Mouse (Mus musculus) forebrain, embryonic 15.5 days (tissue): ENCODE measurements around the gene Lingo1. TPM values are rescaled to one million over a fixed set of nuclear protein-coding genes. Genes with fewer than 3 reads are reported as not detected.

ENCODE experiments used
- ATAC-seq: fragments of 200-750 bp; cut with Nextera tagmentation; replicated peaks from 2 replicates; pipeline ENCODE4 v1.8.0; 2017; ENCODE audit warnings: mild to moderate bottlenecking, moderate TSS enrichment, moderate library complexity
- H3K27ac ChIP-seq: fragments of 300-500 bp; sonication (generic); replicated peaks from 2 replicates; pipeline ENCODE4 v1.5.1; 2015; ENCODE audit warnings: mild to moderate bottlenecking, inconsistent platforms
- H3K27me3 ChIP-seq: fragments of 300-500 bp; sonication (generic); 2 replicates; pipeline ENCODE4 v1.6.1; 2015; ENCODE audit warnings: inconsistent platforms
- H3K36me3 ChIP-seq: fragments of 300-500 bp; sonication (generic); 2 replicates; pipeline ENCODE4 v1.6.1; 2015; ENCODE audit warnings: mild to moderate bottlenecking, inconsistent platforms
- H3K4me1 ChIP-seq: fragments of 300-500 bp; sonication (generic); 2 replicates; pipeline ENCODE4 v1.6.1; 2015; ENCODE audit warnings: inconsistent platforms
- H3K4me2 ChIP-seq: fragments of 300-500 bp; sonication (generic); replicated peaks from 2 replicates; pipeline ENCODE4 v1.6.1; 2015; ENCODE audit warnings: mild to moderate bottlenecking, inconsistent platforms
- H3K4me3 ChIP-seq: fragments of 300-500 bp; sonication (generic); 2 replicates; pipeline ENCODE4 v1.5.1; 2015; ENCODE audit warnings: mild to moderate bottlenecking, inconsistent platforms
- H3K9ac ChIP-seq: fragments of 300-500 bp; sonication (generic); replicated peaks from 2 replicates; pipeline ENCODE4 v1.6.1; 2015; ENCODE audit warnings: mild to moderate bottlenecking, inconsistent platforms
- H3K9me3 ChIP-seq: fragments of 300-500 bp; sonication (generic); 2 replicates; pipeline ENCODE4 v1.6.1; 2016; ENCODE audit warnings: inconsistent platforms
- WGBS: fragments of 180-500 bp; shearing (Covaris S2); methylation state at CpG from one replicate; pipeline ENCODE4 v1.1.7; 2015; ENCODE audit warnings: mixed read lengths; 5-methylcytosine and 5-hydroxymethylcytosine counted together
- polyA plus RNA-seq: library from polyadenylated mRNA; unstranded; fragments of >200 nt; fragmentation: Nextera tagmentation; extraction: Ambion mirVana; gene quantifications from 2 replicates; pipeline ENCODE4 v1.2.1, GENCODE M21; 2015

Gene Lingo1
- polyA plus RNA-seq, 1 experiment from 2014 or later = 38.4 TPM

- Histone ChIP-seq H3K27me3 (no peaks in the 10 kb centered on the region), H3K4me3 (no peak overlapping the region), H3K9ac (no peak overlapping the region), H3K4me2 (no peak overlapping the region), H3K27ac (no peak overlapping the region), H3K4me1 (peaks cover 32% of the 10 kb centered on the region), H3K9me3 (no peaks in the 10 kb centered on the region), H3K36me3 (no peaks in the 10 kb centered on the region)
- 80% methylated on average over 11 of the region's 11 CpGs for WGBS
- ATAC-seq = no peak
These were observed 218.9 kb downstream of the Lingo1 start for GRCm38 (mm10) chr9:56577405-56577804.

GRCm38 (mm10) chr9:56572534-56573479 lies 223.5 kb downstream of the Lingo1 start:
- H3K9me3 ChIP-seq = no peaks in the 10 kb centered on the region
- H3K27me3 ChIP-seq = no peaks in the 10 kb centered on the region
- H3K27ac ChIP-seq = peak overlapping the region; percentile 71
- ATAC-seq = peak; percentile 59
- peaks cover 14% of the 10 kb centered on the region for H3K4me1 ChIP-seq
- 0 out of 2 replicates have a peak overlapping the region, but pooled peaks have one; percentile 1 for H3K9ac ChIP-seq
- 35% methylated on average over 23 of the region's 23 CpGs for WGBS
- no peaks in the 10 kb centered on the region for H3K36me3 ChIP-seq
- no peak overlapping the region for H3K4me3 ChIP-seq
- peak overlapping the region; percentile 22 for H3K4me2 ChIP-seq

Other genes with a start within 250 kb of the Lingo1 start
- gene Odf3l1, start 68.2 kb upstream of the Lingo1 start, polyA plus RNA-seq = not detected in 2 replicates
- 5.1 and 6.0 TPM in 2 replicates for gene Cspg4, start 68.6 kb upstream of the Lingo1 start, polyA plus RNA-seq
- 2.5 and 3.2 TPM in 2 replicates for gene Snx33, start 131.9 kb upstream of the Lingo1 start, polyA plus RNA-seq
- gene Imp3, start 141.0 kb upstream of the Lingo1 start, polyA plus RNA-seq = 79.2 and 85.0 TPM in 2 replicates
- 29.5 and 31.9 TPM in 2 replicates for gene Snupn, start 154.4 kb upstream of the Lingo1 start, polyA plus RNA-seq
- gene Ptpn9, start 198.5 kb upstream of the Lingo1 start, polyA plus RNA-seq = 27.5 and 29.0 TPM in 2 replicates